Mouse (Mus musculus) forebrain, embryonic 15.5 days (tissue): ENCODE measurements at regions not wholly inside any gene's neighbourhood (a gene's known extent, or its start where the extent isn't known, plus 50 kb on each side); places are given as distances from the start of the nearest gene placed in this dataset.

Experiments
- ATAC-seq: fragments of 200-750 bp; cut with Nextera tagmentation; replicated peaks from 2 replicates; pipeline ENCODE4 v1.8.0; 2017; ENCODE audit warnings: mild to moderate bottlenecking, moderate TSS enrichment, moderate library complexity
- H3K27ac ChIP-seq: fragments of 300-500 bp; sonication (generic); replicated peaks from 2 replicates; pipeline ENCODE4 v1.5.1; 2015; ENCODE audit warnings: mild to moderate bottlenecking, inconsistent platforms
- H3K27me3 ChIP-seq: fragments of 300-500 bp; sonication (generic); 2 replicates; pipeline ENCODE4 v1.6.1; 2015; ENCODE audit warnings: inconsistent platforms
- H3K36me3 ChIP-seq: fragments of 300-500 bp; sonication (generic); 2 replicates; pipeline ENCODE4 v1.6.1; 2015; ENCODE audit warnings: mild to moderate bottlenecking, inconsistent platforms
- H3K4me1 ChIP-seq: fragments of 300-500 bp; sonication (generic); 2 replicates; pipeline ENCODE4 v1.6.1; 2015; ENCODE audit warnings: inconsistent platforms
- H3K4me2 ChIP-seq: fragments of 300-500 bp; sonication (generic); replicated peaks from 2 replicates; pipeline ENCODE4 v1.6.1; 2015; ENCODE audit warnings: mild to moderate bottlenecking, inconsistent platforms
- H3K4me3 ChIP-seq: fragments of 300-500 bp; sonication (generic); 2 replicates; pipeline ENCODE4 v1.5.1; 2015; ENCODE audit warnings: mild to moderate bottlenecking, inconsistent platforms
- H3K9ac ChIP-seq: fragments of 300-500 bp; sonication (generic); replicated peaks from 2 replicates; pipeline ENCODE4 v1.6.1; 2015; ENCODE audit warnings: mild to moderate bottlenecking, inconsistent platforms
- H3K9me3 ChIP-seq: fragments of 300-500 bp; sonication (generic); 2 replicates; pipeline ENCODE4 v1.6.1; 2016; ENCODE audit warnings: inconsistent platforms
- WGBS: fragments of 180-500 bp; shearing (Covaris S2); methylation state at CpG from one replicate; pipeline ENCODE4 v1.1.7; 2015; ENCODE audit warnings: mixed read lengths; 5-methylcytosine and 5-hydroxymethylcytosine counted together

DNA sequence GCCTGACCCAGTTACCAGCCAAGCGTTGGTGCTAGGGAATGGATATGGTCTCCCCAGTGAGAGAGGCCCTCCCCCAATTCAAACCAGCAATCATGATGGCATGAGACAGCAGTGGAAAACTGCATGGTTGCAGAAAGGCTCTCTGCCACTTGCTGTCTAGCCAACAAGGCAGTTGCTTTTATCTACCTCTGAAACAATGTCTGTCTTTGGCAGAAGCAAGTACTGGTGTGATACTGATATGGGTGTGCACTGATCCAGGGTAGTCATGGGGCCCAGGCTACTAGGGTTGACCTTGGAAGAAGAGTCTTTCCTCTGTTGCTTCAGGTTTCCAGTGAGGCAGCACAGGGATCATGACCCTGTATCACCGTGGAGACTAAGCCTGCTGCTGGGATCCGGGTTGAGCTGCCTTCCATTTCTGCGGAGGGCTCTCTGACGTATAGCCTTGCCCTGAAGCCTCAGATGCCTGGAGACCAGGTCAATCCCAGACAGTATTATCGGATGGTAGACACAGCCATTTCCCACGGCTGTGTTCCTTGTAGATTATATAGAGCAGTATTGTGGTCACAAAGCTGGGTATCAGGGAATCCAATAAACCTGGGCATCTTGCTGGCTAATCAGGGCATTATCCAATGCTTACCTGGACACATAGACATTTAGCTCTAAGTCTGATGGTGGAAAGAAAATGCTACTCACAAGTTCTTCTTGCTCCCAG is 101.5 kb upstream of the Klf13 start:
- Histone ChIP-seq H3K27ac (no peak overlapping the region), H3K4me3 (no peak overlapping the region), H3K4me2 (no peak overlapping the region), H3K9me3 (no peaks in the 10 kb centered on the region), H3K4me1 (no peaks in the 10 kb centered on the region), H3K27me3 (no peaks in the 10 kb centered on the region), H3K9ac (no peak overlapping the region), H3K36me3 (no peaks in the 10 kb centered on the region)
- no peak for ATAC-seq
- 86% methylated on average over 7 of the region's 7 CpGs for WGBS

DNA sequence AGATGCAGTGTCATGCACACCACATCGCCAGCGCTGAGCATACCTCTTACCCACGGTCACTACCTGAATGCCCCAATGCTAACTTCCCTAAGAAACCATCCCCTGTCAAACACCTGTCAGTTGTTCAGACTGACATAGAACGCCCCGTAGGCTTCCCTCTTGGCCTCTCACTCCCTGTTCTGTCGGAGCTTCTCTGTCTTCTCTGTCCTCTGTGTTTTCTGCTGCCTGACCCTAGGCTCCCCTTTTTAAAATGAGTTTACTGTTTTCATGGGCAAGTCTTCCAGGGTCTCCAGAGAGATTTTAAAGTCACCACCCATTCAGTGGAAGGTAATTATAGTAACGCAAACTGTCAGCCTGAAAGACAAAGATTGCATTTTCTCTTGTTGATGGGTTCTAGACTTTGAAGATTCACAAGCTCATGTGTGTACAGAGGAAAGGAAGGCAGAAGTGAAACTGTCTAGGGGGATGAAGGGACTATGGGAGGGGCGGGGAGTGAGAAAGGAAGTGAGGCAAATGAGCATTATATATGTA is 99.1 kb upstream of the Klf13 start:
- Histone ChIP-seq H3K27me3 (no peaks in the 10 kb centered on the region), H3K9me3 (no peaks in the 10 kb centered on the region), H3K4me1 (peaks cover 10% of the 10 kb centered on the region), H3K4me3 (no peak overlapping the region), H3K27ac (no peak overlapping the region), H3K36me3 (no peaks in the 10 kb centered on the region), H3K4me2 (no peak overlapping the region), H3K9ac (no peak overlapping the region)
- 86% methylated on average over 8 of the region's 8 CpGs for WGBS
- no peak for ATAC-seq

DNA sequence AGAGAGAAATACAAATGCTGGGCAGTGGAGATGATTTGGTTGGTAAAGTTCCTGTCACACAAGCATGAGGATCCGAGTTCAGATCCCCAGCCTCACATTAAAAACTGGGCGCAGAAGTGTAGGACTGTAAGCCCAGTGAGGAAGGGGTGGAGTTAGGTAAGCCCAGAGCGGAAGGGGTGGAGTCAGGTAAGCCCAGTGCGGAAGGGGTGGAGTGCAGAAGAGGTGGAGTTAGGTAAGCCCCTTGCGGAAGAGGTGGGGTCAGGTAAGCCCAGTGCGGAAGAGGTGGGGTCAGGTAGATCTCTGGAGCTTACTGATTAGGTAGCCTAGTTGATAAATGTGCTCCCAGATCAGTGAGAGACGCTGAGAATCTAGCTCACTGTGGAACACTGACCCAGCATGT is 97.4 kb upstream of the Klf13 start:
- Histone ChIP-seq H3K27ac (no peak overlapping the region), H3K27me3 (no peaks in the 10 kb centered on the region), H3K36me3 (no peaks in the 10 kb centered on the region), H3K4me1 (peaks cover 12% of the 10 kb centered on the region), H3K9ac (no peak overlapping the region), H3K9me3 (no peaks in the 10 kb centered on the region), H3K4me2 (no peak overlapping the region), H3K4me3 (no peak overlapping the region)
- ATAC-seq, result no peak
- 93% methylated on average over 7 of the region's 7 CpGs for WGBS

DNA sequence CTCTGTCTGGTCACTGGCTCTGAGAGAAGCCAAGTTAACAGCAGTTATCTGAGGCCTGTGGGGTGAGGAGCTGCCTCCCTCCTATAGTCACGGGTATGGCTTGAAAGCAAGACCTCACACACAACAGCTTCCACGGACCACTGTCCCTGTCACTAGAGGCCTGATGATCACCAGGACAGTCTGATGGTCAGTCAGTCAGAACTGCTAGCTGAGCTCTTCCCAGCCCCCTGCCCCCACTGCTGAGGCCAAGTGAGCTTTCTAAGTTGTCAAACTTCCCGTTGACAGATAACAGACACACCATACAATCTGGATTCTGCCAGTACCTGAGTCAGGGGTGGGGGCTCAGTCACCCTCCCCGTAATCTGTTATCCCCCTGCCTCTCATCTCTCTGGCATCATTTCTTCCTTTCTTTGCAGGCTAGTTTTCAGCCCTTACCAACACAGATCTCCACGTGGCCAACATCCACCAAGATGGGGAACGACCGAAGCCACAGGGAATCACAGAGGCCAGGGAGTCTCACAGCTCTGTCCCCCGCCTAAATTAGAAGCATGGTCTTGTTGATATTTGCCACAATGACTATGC is 96.4 kb upstream of the Klf13 start:
- H3K4me2 ChIP-seq, result no peak overlapping the region
- H3K9me3 ChIP-seq, result no peaks in the 10 kb centered on the region
- 80% methylated on average over 8 of the region's 8 CpGs for WGBS
- no peaks in the 10 kb centered on the region for H3K36me3 ChIP-seq
- H3K27me3 ChIP-seq, result no peaks in the 10 kb centered on the region
- H3K4me3 ChIP-seq, result no peak overlapping the region
- peaks cover 12% of the 10 kb centered on the region for H3K4me1 ChIP-seq
- no peak overlapping the region for H3K27ac ChIP-seq
- H3K9ac ChIP-seq, result no peak overlapping the region
- ATAC-seq, result no peak

DNA sequence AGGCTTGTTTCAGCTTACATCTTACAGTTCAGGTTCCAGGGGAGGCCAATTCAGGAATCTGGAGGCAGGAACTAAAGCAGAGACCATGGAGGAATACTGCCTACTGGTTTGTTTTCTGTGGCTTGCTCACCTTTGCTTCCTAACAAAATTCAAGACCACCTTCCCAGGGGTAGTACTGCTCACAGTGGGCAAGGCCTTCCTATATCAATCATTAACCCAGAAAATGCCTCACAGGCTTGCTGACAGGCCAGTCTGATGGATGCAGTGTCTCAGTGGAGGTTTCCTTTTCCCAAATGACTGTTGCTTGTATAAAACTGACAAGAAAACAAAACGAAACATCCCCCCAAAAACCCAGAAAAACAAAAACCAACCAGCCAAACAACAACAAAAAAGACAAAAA is 95.8 kb upstream of the Klf13 start:
- 74% methylated on average over 1 of the region's 1 CpGs for WGBS

DNA sequence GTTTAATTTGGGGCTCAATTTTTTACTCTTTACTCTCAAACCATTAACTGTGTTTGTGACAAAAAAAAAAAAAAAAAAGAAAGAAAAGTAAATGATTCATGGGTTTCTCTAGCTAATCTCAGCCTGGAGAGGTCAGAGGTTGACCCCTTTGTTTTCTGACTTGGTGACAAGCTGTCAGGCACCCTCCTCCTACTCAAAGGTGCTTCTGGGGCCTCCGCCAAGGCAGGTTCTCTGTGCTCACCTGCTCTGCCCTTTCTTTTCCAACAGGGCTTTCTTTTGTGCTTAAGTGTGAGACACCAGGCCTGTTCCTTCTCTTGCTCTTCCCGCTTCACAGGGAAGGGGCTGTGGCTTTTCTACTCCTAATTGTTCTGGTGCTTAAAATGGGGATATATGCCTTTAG is 94.7 kb upstream of the Klf13 start:
- WGBS, result 59% methylated on average over 2 of the region's 2 CpGs
- Histone ChIP-seq H3K4me3 (no peak overlapping the region), H3K9ac (no peak overlapping the region), H3K27me3 (no peaks in the 10 kb centered on the region), H3K4me2 (no peak overlapping the region), H3K9me3 (no peaks in the 10 kb centered on the region), H3K27ac (peak overlapping the region; percentile 68), H3K4me1 (peaks cover 12% of the 10 kb centered on the region), H3K36me3 (no peaks in the 10 kb centered on the region)
- ATAC-seq, result no peak

More for the DNA sequence above, 95.8 kb upstream of the Klf13 start:
- Histone ChIP-seq H3K4me3 (no peak overlapping the region), H3K27me3 (no peaks in the 10 kb centered on the region), H3K36me3 (no peaks in the 10 kb centered on the region), H3K9me3 (no peaks in the 10 kb centered on the region), H3K9ac (no peak overlapping the region), H3K27ac (no peak overlapping the region), H3K4me1 (peaks cover 12% of the 10 kb centered on the region), H3K4me2 (no peak overlapping the region)
- no peak for ATAC-seq

DNA sequence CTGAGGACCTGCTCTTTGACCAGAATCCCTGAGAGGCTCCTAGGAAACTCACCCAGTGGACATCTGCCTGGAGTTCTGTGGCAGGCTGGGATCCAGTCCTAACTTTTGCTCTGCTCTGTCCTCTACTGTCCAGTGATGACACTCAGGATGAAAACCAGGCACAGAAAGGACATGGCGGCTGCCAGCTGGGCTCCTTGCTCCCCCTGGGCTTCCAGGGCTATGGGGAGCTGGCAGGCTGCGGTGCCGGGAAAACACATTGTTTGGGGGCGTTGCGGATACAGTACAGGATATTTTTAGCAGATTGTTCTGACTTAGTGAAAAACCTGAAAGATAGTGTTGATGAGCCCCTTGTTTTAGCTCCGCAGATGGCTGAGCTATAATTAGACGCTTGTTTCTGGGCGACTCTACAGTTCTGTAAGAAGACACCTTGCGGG is 94.2 kb upstream of the Klf13 start:
- peak overlapping the region; percentile 68 for H3K27ac ChIP-seq
- no peaks in the 10 kb centered on the region for H3K9me3 ChIP-seq
- peaks cover 12% of the 10 kb centered on the region for H3K4me1 ChIP-seq
- H3K9ac ChIP-seq, result no peak overlapping the region
- no peak overlapping the region for H3K4me2 ChIP-seq
- ATAC-seq, result peak; percentile 59; the same call in 1 of the 2 replicates
- no peaks in the 10 kb centered on the region for H3K36me3 ChIP-seq
- no peaks in the 10 kb centered on the region for H3K27me3 ChIP-seq
- WGBS, result 38% methylated on average over 9 of the region's 9 CpGs
- no peak overlapping the region for H3K4me3 ChIP-seq

DNA sequence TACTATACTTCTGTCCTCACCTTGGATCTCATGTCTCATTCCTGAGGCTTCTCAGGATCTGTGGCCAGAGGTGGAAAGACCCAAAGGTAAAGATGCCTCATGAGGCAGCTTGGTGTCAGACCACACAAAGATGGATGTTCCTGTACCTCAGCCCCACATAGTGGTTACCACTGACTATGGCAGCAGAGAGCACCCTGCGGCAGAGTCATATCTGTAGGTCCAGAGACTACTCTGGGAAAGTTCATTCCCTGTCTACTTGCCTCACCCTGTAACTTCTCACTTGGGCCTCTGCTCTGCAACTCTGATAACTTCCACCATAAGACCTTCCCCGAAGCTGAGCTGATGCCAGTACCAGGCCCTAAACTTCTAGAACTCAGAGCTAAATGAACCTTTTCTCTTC is 91.9 kb upstream of the Klf13 start:
- H3K4me1 ChIP-seq, result peaks cover 12% of the 10 kb centered on the region
- WGBS, result 89% methylated on average over 2 of the region's 2 CpGs

DNA sequence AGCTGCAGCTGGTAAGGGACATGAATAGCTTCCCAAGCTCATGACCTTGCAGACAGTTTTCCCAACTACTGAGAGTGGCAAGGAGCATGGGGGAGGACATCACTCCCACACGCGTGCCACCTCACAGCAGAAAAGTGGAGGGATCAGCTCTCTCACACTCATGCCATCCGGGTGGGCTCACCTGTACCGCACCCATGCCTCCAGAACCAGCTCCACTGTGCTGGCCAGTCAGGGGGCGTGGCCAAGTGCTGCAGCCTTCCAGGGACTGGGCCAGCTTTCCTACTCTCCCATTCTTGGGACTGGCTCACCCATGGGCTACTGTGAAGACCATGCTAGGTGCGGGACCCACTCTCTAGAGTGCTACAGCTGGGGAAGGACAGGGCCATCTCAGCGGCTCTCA is 88.4 kb upstream of the Klf13 start:
- WGBS, result 84% methylated on average over 7 of the region's 7 CpGs
- ATAC-seq, result no peak
- Histone ChIP-seq H3K27ac (no peak overlapping the region), H3K4me2 (no peak overlapping the region), H3K4me1 (peaks cover 6% of the 10 kb centered on the region; the same call in 1 of the 2 replicates), H3K9me3 (no peaks in the 10 kb centered on the region), H3K36me3 (no peaks in the 10 kb centered on the region), H3K27me3 (no peaks in the 10 kb centered on the region), H3K9ac (no peak overlapping the region), H3K4me3 (no peak overlapping the region)

More for the DNA sequence above, 91.9 kb upstream of the Klf13 start:
- no peak overlapping the region for H3K4me3 ChIP-seq
- no peak overlapping the region for H3K4me2 ChIP-seq
- H3K27ac ChIP-seq, result no peak overlapping the region
- H3K27me3 ChIP-seq, result no peaks in the 10 kb centered on the region
- no peaks in the 10 kb centered on the region for H3K36me3 ChIP-seq
- no peak overlapping the region for H3K9ac ChIP-seq
- no peaks in the 10 kb centered on the region for H3K9me3 ChIP-seq
- no peak for ATAC-seq

DNA sequence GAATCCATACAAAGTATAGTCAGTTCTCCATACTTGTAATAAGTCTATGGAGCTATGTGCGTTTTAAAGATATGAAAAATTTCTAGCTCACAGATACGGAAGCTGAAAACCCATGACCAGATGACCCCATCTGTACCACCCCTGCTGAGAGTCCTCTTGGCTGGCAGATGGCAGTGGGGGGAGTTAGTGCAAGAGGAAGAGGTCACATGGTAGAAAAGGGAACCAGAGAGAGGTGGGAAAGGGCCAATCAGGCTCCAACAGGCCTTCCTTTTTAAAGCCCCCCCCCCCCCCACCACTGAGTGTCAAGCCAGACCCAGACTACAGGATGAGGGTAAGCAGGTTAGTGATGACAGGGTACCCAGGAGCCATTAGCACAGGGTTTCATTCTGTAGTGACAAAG is 86.4 kb upstream of the Klf13 start:
- no peaks in the 10 kb centered on the region for H3K36me3 ChIP-seq
- WGBS, result 88% methylated on average over 2 of the region's 2 CpGs
- no peak overlapping the region for H3K9ac ChIP-seq
- H3K27me3 ChIP-seq, result no peaks in the 10 kb centered on the region
- no peak overlapping the region for H3K4me3 ChIP-seq
- no peak overlapping the region for H3K4me2 ChIP-seq
- peaks cover 13% of the 10 kb centered on the region for H3K4me1 ChIP-seq
- H3K9me3 ChIP-seq, result no peaks in the 10 kb centered on the region
- no peak overlapping the region for H3K27ac ChIP-seq
- no peak for ATAC-seq

DNA sequence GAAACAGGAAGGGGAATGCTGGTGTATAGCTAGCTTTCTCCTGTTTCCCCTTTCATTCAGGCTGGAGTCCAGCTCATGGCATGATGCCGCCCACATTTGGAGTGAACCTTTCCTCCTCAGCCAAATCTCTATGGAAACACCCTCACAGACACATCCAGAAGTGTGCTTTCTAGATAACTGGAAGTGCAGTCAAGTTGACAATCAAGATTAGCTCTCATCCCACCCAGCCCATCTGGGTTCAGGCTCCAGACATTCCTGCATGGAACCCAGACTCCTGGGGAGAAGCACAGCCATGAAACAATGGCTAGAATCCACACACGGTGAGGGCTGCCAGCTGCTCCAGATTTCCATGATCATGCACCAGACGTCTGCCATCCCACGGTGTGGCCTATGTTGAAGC is 85.5 kb upstream of the Klf13 start:
- H3K27me3 ChIP-seq, result no peaks in the 10 kb centered on the region
- WGBS, result 66% methylated on average over 4 of the region's 4 CpGs
- no peaks in the 10 kb centered on the region for H3K9me3 ChIP-seq
- H3K4me1 ChIP-seq, result peaks cover 13% of the 10 kb centered on the region
- no peak overlapping the region for H3K9ac ChIP-seq
- H3K36me3 ChIP-seq, result no peaks in the 10 kb centered on the region
- no peak overlapping the region for H3K4me2 ChIP-seq
- no peak overlapping the region for H3K4me3 ChIP-seq
- ATAC-seq, result no peak
- no peak overlapping the region for H3K27ac ChIP-seq

DNA sequence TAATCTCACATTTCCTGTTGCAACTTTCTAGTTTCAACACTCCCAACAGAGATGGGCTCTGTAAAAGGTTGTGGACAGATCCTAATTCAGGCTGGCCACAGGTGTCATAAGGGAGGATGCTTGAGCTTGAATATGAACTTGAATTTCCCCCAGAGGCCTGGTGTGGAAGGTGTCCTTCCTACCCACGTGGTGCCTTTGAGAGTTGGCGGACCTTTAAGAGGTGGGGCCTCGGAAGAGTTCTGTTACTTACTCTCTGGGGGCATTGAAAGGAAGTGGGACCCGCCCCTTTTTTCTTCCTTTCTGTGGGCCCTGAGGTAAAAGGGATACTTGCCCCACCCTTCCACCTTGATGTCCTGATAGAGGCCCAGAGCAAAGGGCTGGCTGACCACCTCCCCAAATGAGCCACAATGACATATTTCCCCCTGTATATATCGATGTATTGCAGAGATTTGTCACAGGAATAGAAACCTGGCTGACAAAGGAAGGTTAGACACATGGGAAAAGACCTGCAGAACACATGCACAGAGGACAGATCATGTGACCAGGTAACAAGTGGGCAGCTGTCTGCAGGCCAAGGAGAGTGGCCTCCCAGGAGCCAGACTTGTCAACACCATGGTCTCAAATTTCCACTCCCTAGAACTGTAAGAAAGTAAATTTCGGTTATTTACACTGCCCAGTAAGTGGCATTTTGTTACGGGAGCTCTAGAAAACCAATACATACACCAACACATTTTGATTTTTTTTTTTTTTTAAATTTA is 84.2 kb upstream of the Klf13 start:
- WGBS, result 68% methylated on average over 7 of the region's 7 CpGs
- H3K4me2 ChIP-seq, result no peak overlapping the region
- H3K27ac ChIP-seq, result no peak overlapping the region
- ATAC-seq, result no peak
- no peak overlapping the region for H3K4me3 ChIP-seq
- H3K4me1 ChIP-seq, result peaks cover 13% of the 10 kb centered on the region
- no peaks in the 10 kb centered on the region for H3K27me3 ChIP-seq
- H3K9ac ChIP-seq, result no peak overlapping the region
- no peaks in the 10 kb centered on the region for H3K9me3 ChIP-seq
- H3K36me3 ChIP-seq, result no peaks in the 10 kb centered on the region
